Mouse (Mus musculus): ENCODE measurements at regions not wholly inside any gene's neighbourhood (a gene's known extent, or its start where the extent isn't known, plus 50 kb on each side); places are given as distances from the start of the nearest gene placed in this dataset.
A peak's percentile ranks its signal among the peaks of the same experiment; 100 is the strongest.

DNA sequence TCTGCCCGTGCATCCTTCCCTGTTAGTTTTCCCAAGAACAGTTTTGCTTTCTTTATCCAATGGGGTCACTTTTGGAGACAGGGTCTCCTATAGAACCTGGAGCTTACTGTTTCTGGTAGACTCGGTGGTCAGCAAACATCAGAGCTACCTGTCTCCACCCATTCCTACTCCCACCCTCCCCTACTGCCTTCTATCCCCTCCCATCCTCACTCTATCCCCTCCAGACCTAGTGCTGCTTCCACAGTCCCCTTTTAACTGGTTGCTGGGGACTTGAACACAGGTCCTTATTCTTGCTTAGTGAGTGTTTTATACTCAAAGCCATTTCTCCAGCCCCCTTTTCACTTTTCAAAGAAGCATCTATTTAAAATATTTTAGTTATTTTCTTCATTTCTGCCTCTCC lies 189.4 kb upstream of the Fat4 start:
- DNase-seq (ENCODE audit: low spot score) = no peak

DNA sequence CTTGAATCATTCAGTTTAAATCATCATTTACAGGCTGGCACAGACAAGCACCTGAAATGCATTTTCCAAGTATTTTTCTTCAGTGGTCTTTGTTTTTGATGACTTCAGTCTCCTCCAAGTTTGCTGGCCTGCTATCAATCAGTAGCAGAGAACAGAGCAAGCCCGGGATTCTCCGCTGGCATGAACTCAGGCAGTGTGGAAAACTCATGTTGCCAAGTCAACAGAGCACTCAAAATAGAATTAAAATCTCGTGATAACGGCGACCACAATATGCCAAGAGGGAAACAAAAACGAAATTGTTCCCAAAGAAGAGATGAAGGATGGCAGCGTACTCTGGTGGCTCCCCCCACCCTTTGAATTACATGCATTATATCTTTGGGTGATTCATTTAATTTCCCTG lies 190.9 kb upstream of the Fat4 start:
- DNase-seq (ENCODE audit: low spot score) = no peak

DNA sequence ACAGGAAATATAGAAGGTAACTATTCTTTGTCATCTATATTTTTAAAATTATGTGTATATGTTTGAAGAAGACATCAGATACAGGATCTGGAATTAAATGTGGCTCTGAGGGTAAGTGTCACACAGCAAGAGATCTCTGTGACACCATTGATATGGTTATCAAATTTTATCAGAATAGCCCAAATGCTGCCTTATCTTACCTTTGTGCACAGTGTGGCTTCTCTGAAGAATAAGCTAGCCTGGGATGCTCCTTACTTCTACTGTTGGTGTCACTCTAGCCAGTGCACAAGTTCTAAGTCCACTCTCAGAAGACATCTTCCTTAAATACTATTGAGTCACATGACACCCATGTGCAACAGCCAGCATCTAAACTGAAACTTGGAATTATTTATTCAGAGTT lies 194.0 kb upstream of the Fat4 start:
- DNase-seq (ENCODE audit: low spot score) = no peak

- DNase-seq (ENCODE audit: low spot score) = no peak
These were observed 199.8 kb upstream of the Ankrd50 start for GRCm38 (mm10) chr3:38684247-38684991.

DNA sequence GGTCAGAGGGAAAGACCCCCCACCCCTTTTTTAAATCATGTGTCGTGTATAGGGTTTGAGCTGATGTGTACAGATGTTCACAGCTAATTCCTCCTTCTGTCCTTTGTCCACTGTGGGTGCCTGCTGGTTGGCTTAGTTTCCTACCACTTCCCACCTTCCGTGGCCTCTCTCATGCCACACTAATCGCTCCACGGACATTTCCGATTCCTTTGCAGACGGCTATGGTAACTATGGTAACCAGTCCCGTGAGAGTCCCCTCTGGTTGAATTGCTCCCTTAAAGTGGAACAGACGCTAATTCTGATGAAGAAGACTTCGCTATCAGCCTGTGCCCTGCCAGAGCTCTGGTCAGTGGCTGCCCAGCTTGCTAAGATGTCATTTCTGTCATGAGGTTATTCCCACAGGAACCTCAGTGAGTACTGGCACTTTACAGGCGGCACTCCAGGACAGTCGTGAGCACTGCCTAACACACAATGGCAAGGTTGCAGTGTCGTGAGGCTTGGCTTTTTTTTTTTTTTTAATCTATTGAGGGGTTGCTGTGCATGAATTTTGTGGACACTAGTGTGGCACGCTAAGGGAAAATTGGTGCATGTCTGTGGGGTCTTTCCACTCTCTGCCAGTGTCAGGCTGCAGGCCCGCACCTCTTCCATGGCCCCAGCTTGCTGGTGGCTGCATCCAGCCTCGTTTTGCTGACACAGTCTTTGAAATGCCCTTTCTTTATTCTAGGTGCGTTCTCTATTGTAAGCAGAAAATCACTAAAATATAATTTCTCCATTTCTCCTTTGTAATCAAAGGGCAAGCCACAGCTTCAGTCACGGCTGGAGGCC lies 179.2 kb upstream of the Ankrd50 start:
- no peak for DNase-seq (ENCODE audit: low spot score)

GRCm38 (mm10) chr3:38663023-38663422 lies 178.4 kb upstream of the Ankrd50 start:
- DNase-seq (ENCODE audit: low spot score) = no peak

DNA sequence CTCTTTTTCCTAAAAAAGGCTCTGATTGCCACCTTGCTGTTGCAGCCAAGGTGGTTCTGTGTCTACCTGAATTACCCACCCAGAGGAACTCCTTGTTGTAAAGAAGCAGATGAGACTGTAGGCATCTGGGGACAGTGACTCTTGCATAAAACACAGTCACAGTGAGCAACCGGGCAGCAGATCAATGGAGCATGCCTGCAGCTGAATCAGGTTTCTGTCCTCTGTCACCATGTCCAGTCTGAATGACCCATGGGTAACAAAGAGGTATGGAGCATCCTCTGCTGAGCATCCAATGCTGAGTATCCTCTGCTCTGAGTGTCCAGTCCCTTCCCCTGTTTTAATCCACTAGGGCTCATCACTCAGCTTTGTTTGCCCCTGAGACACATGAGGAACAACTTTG lies 172.1 kb upstream of the Ankrd50 start:
- no peak for DNase-seq (ENCODE audit: low spot score)

DNA sequence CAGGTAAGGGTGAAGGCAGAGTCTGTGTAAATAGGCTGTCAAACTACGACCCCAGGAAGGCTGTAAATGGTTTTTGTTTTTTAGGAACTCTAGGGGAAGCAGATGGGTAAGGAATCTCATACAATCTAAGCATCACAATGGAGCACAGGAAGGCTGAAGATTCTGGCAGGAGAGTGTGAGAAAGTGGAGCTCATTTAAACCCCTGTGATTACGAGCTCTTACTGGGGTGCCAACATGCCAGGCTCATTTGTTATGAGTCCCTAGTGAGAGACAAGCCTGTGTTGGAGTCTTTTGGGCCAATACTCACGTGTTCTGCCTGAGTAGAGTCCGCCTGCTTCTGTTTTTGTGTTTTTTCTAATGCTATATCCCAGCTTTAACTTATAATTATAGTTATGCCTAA lies 169.3 kb upstream of the Ankrd50 start:
- no peak for DNase-seq (ENCODE audit: low spot score)

GRCm38 (mm10) chr3:38652985-38653685 lies 168.5 kb upstream of the Ankrd50 start:
- DNase-seq (ENCODE audit: low spot score) = no peak

- no peak for DNase-seq (ENCODE audit: low spot score)
These were observed 165.5 kb upstream of the Ankrd50 start for GRCm38 (mm10) chr3:38650176-38650575.

DNA sequence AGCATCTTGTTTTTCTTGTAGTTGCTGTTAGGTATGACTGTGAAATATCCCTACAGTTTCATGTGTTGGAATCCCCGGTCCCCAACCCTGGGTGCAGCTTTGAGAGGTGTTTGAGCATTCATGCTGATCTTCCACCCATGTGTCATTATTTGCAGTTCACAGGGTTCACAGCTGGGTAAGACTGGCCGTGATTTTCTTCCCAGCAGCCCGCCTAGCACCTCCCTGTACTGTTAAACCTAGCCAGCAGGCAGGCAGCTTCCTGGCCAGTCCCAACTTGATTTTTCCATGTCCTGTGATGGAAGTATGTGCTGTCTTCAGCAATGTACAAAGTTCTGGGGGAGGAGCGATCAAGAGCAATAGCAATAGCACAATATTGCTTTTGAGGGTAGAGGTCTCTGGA lies 164.0 kb upstream of the Ankrd50 start:
- DNase-seq (ENCODE audit: low spot score) = no peak

DNA sequence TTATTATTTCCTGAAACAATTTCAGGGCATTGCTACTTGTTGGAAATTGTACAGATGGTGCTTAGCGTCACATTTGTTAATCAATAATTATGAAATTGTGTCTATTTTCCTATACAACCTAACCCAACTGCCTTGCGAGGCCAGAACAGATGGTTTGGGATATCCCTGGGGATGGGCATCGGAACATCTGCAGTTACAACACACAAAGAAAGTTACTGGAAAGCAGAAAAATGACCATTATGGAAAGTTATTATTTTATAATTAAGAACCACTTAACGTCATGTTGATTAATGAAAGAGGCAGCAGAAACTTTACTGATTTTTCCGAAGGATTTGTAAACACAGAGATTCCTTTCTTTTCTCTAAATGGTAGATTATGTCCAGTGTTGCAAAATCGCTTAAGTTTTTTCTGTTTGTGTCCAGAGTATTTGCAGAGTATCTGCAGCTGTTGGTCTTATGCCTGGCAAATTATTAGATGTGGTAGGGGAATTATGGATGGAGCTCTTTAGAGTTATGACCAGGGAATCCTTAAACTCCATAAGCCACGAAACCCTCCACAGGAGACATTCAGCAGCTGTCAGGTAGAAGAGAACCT lies 163.2 kb upstream of the Ankrd50 start:
- DNase-seq (ENCODE audit: low spot score) = no peak

DNA sequence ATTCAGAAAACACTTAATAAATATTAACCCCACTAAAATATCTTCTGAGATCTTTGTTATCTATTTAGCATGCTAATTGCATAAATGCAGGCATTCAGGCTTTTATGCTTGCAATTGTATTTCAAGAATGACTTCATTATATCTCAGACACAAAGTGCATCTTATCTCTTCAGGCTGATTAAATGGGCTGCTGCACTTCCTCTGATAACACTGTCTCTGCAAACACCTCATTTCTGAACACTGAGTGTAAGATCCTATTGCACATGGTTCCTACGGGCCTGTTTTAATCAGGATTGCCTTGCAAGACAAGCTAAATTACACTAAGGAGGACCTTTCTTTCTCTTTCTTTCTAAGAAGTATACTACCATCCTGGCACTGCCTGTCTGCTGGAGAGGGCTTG lies 157.1 kb upstream of the Ankrd50 start:
- no peak for DNase-seq (ENCODE audit: low spot score)

DNA sequence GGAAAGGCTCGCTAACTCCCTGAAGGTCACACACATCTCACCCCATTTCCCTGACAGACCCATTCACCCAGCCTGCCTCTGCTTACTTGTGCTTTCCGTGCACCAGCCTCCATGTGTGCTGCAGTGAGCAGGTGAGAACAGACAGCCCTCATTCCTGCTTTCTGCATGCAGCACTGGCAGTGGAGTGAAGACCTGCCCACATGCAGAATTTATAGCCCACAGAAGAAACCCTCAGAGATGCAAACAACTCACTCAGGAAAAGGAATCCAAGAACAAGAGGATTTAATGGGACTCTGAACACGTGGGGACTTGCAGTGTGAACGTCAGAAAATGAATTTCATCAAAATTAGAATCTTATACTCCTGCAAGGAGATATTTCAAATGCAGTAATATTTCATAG lies 152.2 kb upstream of the Ankrd50 start:
- DNase-seq (ENCODE audit: low spot score) = no peak

DNA sequence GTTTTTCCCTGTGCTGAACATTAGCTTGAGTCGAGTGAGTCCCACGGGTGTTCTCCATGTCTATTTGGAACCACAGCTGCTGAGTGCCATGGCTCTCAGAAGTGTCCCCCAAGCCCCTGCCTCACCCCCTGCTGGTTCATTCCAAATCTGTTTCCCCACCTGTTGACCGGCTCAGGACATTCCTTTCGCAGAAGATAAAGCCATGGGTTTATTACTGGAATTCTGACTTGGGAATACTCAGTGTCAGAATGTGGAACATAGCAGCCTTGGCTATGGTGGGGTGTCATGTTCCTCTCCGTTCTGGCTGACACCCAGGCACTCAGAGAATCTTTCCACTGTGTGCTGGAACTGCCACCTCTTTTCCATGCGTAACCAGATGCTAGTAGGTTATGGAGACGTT lies 148.7 kb upstream of the Ankrd50 start:
- peak; percentile 58 for DNase-seq (ENCODE audit: low spot score)

DNA sequence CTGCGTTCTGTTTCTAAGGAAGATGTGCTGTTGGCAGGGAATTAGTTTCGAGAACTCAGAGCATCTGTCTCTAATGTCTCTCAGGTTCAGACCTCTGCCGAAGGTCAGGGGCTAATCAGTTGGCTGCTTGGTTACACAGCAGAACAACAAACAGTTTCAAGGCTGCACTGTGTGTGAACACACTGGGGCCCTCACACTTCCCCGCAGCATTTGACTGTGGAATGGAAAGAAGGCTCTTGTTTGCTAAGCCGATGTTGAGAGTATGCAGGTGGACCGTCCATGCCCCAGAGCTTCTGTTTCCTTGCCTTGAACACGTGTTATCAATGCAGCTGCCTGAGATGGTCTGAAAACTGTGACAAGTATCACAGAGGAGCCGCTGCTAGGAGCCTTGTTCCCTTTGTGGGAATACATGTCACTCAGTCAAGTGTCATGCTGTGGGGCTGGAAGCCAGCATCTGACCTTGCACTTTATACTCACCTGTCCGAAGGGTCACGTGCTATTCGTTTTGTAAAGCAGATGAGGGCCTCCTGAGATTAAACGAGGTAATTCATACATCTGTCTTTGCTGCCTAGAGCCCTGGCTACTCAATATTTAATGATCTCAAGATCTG lies 141.0 kb upstream of the Ankrd50 start:
- DNase-seq (ENCODE audit: low spot score) = no peak

DNA sequence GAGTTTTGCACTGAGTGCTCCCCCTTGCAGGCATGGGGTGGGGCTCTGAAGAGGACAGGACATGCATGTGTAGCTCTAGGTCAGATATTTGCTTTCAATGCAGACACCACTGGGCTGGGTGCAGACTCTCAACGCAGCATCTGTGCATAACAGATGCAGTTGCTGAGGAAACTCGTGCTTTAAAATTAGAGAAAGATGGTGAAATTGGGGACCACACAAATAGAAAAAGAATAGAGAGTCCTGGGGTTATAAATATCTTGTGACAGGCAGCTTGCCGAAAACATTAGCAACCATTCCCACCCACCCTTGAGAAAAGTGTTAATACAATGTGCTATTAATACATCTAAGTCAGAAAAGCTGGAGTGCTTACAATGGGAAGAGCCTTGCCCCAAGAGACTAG lies 133.3 kb upstream of the Ankrd50 start:
- no peak for DNase-seq (ENCODE audit: low spot score)

GRCm38 (mm10) chr3:38617217-38617616 lies 132.6 kb upstream of the Ankrd50 start:
- DNase-seq (ENCODE audit: low spot score) = no peak

DNA sequence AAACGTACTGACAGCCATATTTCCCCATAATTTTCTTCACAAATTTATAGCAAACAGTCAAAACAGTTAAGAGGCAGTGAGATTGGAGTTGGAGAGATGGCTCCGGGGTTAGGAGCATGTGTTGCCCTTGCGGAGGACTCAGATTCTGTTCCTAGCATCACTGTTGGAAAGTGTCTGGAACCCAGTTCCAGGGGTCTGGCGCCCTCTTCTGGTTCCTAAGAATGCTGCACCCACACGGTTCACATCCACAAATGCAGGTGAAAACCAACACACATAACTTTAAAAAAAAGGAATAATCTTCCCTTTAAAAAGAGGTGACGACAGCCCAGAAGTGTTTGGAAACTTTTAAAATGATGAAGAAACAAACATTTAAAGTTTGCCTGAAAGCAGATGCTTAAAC lies 129.1 kb upstream of the Ankrd50 start:
- DNase-seq (ENCODE audit: low spot score) = no peak

DNA sequence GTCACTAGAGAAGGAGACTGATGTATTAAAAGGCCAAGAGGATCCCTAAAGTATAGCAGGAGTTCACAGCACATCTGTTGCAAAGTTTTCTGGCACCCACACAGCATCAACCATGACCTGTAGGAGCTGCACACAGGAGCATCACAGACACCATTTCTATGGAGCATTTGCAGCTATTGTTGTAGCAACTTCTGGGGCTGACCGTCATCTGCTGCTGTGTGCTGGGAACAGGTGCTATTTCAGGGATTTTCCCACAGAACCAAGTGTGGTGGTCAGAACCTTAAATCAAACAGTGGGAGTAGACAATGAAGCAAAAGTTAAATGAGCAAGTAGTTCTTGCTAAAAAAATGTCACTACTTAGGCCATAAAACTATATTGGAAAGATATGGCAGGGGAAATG lies 106.9 kb upstream of the Ankrd50 start:
- no peak for DNase-seq (ENCODE audit: low spot score)

GRCm38 (mm10) chr3:38588966-38589365 lies 104.3 kb upstream of the Ankrd50 start:
- no peak for DNase-seq (ENCODE audit: low spot score)

- DNase-seq (ENCODE audit: low spot score) = no peak
These were observed 100.9 kb upstream of the Ankrd50 start for GRCm38 (mm10) chr3:38585509-38585908.

Measured in gastrocnemius, adult 18-20 months (tissue).